Mouse (Mus musculus): Measurements from ENCODE around the gene Tmem117.

The Tmem117 gene

DNA sequence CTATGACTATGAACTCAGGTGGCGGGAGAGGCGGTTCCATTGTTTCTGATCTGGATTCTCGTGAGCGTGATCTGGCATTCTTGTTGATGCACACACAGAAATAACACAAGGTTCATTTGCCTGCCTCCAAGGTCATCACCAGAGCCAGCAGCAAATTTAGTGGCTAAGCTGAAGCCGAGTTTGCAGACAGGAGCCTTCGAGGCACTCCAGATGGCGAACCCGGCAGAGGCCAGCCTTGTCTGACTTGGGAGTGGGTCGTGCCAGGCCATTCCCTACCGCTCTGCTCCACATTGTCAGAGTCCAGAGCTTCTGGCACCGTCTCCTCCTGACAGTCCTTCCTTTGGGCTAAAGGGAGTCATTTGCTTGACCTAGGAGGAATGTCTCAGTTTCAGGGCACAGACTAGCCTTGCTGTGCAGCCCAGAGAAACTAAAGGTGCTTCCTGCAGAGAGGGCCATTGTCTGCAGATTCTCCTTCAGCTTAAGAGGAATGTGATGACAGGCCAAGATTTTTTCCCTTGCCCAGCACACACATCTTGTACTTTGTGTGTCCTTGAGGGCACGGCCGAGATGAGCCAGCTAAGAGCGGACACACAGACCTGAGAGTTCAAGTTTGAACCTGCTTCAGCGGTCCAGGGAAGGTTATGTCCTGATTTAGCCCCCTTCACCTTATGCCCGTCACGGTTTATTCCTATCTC is 20.2 kb downstream of the Tmem117 start:
- peak; percentile 91 for DNase-seq

DNA sequence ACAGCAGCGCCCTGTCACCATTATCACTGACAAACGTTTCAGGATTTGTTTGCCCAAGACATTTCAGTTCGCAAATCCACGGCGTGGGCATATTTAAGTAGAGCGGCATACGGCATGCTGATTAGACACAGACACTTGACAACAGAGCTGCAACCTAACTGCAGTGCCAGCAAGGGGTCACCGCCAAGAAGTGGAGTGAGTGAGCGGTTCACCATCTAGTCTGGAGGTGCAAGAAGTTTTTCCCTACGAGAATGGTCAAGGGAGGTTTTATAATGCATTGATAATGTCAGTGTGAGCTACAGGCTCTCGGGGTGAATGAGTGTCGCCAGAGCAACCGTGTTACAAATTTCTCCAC is 20.7 kb downstream of the Tmem117 start:
- DNase-seq: no peak

DNA sequence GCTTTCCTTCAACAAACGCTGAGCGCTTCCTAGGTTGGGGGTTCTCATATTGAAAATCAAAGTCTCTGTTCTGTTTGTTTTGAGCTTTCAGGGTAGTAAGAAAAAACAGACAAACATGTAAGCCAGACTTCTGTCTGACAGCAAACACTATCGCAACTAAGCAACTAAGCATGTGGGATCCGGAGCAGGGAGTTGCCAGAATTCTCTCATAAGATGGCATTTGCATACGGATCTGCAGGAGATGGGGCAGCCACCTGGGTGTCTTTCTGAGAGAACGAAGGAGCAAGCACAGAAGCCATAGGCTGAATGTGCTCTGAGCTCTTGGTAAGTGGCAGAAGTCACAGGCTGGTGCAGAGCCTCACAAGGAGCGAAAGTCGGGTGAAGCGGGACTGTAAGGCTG is 22.3 kb downstream of the Tmem117 start:
- no peak for DNase-seq

DNA sequence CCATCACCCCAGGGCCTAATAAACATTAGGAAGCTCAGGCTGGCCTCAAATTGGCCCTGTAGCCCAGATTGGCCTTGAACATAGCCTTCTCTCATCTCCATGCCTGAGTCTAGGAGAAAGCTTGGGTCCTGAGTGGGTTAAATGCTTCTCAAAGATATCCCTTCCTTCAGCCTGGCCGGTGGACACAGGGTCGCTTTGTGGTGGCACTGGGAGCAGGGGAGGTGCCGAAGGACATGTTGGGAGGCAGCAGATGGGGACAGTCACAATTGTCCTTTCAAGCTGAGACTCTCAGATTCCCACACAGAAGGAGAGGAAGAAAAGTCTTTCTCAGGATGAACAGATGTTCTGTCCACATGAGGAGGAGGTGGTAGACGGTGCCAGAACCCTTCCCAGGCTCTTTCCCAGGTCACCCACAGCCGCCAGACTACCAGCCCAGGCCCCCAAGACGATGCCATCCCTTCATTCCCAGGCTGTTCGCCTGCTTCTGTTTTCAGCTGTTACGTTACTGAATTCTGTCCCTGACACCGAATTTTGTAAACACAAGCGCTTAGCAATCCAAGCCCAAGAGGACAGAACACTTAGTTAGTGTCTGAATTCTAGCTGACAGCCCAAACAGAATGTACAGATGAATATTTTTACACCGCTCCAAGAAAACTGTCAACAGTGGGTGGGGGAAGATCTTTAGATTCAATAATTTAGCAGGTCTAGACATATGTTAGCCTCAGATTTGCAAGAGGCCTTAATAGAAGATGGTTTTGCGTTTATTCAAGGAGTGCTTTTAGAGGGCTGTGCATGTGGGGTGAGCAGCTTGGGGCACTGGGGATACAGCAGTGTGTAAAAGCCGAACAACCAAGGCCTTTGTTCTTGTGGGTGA is 23.2 kb downstream of the Tmem117 start:
- DNase-seq: peak; percentile 52

DNA sequence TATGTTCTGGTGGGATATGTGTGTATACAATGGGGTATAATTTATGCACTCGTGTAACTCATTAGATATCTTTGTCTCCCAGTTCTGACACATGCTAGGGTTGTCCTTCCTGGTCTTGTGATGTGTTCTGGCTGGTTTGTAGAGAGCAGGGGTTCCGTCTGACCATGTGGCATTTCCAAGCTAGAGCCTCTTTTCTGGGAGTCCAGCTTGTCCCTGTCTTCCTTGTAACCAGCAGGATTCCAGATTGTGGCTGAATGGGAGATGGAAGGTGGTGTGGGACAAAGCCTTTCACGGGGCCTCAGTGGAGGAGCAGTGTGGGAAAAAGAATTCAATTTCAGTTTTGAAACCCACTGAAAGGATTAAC is 23.8 kb downstream of the Tmem117 start:
- peak; percentile 21 for DNase-seq

DNA sequence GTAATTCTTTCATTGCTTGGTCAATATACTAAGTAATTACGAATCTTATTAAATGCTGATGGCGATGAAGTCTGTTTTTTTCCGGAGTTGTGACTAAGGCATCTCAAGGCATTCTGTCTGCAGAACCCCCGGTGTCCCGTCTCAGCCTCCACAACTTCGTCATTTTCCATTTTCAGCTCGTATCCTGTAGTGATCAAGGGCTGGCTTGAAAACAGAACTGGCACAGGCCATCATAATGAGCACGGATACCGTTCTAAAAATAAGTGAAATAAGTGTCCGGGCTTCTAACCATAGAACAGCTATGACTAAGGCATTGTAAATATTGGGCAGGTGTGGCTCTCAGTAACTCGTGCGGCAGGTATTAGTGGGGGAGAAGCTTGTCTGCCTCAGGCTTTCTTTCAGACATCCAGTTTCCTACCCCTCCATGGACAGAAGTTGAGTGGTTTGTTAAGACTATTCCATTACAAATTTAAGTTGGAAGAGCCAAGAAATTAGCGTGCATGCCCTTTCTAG is 26.8 kb downstream of the Tmem117 start:
- DNase-seq: peak; percentile 64

DNA sequence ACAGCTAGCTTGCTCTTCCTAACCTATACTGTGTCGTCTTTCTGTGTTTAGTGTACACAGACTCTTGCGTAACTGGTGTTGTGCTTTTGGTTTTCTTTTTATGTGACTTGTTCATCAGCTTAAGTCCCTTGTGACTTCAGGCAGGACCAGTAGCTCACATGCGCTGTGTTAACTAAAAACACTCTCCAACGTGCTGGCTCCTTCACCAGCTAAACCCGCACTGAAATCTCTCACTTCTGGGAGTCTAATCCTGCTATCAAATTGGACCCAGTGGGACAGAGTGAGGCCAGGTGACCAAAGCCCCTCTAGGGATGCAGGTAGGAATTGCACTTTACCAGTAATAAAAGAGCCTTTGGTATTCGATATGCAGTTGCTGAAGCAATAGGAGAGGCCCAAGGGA is 28.9 kb downstream of the Tmem117 start:
- no peak for DNase-seq

DNA sequence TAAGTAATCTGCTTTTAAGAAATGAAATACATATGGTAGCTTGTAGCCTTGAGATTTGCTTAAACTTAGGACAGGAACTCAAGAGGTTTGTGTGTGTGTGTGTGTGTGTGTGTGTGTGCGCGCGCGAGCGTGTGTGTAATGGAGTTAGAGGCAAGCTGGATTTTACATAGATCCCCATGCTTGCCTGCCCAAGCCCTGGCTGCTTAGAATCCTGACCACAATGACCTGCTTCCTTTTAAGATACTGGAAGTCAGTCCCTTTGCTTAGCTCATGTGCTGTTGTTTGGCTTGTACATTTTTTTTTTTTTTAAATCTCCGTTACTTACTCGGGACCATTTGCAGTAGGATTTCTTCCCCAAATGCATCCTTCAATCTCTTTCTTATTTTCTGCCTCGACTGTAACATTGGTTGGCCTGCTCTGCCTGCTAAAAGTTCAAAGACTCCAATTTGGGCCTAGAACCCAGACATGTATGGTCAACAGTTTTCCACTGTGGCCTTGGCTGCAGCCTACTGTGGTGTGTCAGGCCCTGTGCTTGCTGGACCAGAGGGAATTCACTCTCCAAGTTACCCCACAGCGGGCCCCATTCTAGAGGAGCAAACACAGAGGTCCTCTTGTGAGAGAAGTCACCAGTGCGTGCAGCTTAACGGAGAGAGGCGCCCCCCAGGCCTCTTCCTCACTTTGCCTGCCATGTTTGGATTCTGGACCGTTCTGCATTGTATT is 29.5 kb downstream of the Tmem117 start:
- peak; percentile 68 for DNase-seq

DNA sequence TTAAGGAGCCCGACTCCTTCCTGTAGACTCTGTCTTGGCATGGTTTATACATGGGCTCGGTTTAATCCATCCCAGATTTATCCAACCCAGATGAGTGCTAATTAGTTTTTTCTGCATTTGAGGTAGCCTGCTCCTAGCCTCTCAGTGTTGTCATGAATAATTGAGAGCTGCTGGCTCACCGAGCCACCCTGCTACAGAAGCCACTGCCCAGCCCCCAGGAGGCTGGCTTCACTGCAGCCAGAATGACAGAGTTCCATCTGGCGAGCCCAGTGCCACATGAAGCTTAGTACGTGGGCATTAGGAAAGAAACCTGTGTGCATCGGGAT is 30.0 kb downstream of the Tmem117 start:
- DNase-seq: peak; percentile 66

DNA sequence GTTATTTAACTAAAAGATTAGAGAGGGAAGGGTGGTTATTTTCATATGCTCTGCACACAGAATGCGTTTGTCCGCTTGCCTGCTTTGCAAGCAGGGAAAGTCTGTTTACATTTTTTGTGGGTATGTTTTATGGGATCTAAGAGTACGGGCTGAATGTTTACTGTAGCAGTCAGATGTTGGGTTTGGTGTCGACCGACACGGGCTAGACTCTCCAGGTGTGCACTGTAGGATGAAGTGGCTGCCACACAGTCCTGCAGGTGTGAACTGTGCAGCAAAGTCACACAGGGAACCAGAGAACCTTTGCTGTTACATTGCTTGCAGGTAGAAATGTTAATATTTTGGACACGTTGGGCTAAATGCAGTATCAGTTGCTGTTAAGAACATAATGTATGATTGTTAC is 31.9 kb downstream of the Tmem117 start:
- DNase-seq: no peak

DNA sequence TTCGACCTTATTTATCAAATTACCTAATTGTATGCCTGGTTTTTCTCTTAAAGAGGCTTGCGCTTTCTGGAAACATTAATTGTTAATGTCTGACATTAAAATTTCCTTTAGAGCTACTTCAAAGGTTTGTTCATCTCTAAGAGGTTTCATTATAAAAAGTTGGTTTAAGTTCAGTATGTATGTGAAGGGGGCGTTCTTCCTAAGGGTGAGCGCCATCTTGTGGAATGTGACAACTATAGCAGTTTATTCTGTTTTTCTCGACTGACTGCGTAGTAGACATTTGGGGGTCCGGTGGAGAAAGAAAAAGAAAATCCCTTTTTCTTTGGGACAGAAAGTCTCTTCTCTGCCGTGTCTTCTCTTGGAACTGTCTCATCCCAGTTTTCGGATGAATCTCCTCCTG is 32.4 kb downstream of the Tmem117 start:
- no peak for DNase-seq

DNA sequence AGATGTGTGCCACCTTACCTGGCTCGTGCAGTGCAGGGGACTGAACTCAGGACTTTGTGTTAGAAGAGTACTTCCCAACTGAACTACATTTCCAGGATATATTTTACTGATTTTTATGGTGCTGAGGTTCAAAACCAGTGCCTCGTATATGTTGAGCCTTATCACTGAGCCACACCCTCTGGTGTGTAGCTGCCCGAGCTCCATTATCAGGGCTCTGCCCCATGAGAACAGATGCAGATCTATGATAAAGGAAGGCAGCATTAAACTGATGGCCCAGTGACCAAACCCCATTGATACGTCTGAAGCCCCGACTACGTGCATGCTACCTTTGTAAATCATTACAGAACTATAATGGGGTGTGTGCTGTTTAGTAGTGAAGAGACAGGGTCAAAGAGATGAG is 35.6 kb downstream of the Tmem117 start:
- DNase-seq: no peak

DNA sequence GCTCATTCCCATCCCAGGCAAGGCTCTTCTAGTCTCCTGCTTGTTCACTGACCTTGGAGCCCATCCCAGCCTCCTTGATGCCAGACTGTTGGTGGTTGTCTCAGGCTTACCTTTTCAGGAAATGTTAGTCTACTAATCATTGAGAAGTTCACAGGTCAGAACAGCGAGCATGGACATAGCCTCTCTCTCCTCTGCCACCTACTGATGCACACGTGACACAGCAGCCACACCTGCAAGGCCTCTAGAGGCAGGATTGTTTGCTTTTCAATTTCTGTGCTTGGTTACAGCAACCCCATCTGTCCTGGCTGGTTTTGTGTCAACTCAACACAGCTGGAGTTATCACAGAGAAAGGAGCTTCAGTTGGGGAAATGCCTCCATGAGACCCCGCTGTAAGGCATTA is 52.1 kb downstream of the Tmem117 start:
- DNase-seq: no peak

DNA sequence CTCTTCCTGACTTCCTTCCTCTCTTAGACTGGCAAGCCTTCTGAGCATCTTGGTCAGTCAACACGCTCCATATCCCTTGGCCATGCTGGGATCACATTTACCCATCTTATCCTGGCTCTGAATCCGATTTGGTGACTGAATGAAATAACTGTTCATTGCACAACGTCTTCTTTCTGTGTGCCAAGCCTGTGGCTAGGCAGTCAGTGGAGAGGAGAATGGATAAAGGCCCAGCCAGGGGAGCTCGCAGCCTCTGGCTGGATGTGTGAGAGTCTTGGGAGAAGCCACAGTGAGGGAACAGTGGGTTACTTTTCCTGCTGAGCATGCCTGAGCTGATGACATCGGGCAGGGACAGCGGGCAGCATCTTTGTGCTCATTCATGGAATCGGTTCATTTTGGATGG is 55.2 kb downstream of the Tmem117 start:
- DNase-seq: no peak

DNA sequence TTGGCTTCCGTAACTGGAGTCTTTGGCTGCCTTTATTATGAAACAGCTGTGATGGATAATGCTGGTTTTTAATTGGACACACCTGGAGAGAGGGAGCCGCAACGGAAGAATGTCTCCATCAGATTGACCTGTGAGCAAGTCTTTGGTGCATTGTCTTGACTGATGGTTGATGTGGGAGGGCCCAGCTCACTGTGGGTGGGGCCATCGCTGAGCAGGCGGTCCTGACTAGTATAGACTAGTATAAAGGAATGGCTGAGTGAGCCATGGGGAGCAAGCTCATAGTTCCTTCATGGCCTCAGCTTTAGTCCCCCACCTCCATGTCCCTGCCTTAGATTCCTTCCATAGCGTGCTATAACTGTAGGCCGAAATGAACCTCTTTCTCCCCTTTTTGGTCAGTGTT is 58.1 kb downstream of the Tmem117 start:
- no peak for DNase-seq

DNA sequence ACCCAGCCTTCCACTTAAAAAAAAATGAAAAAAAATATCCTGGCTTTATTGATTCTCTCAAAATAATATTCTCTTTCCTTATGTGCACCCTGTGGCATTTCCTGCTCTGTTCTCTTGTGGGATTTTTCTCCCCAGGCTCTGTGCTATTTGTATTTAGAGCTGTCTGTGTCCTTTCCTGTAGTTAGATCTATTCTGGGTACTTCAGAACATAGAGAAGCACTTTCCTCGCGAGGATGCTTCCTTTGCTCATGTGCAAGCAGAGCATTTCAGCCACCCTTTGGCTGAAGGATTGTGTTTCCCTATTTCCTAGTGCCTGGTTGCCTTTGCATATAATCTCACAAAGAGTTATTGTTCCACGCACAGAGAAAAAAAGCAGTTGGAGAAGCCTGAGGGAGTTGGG is 58.6 kb downstream of the Tmem117 start:
- DNase-seq: no peak

DNA sequence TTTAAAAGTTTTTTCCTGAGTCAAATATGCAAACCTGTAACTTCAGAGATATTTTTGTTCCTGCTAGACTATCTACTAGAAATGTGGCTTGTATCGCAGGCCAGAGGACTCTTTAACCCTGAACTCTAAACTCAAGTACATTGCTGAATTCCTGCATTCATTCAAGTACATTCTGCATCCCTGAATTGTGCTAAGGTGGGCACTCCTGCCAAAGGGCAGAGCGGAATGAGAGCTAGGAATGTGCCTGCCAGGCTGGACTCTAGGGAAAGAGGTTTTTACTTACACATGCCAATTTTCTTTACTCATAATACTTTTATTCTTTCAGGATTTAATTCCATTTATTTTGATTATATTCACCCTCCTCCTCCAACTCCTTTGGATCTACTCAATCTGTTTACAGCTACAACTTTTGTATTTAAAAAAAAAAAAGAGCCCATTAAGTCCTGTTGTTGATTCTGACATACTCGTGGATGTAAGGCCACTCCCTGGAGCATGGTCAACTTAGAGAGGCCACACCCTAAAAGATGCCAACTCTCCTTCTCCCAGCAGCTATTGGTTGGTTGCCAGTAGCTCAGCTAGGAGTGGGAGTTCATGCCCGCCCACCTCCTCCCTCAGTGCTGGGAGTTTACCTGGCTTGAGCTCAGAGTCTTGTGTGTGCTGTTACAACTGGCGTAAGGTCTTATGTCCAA is 60.3 kb downstream of the Tmem117 start:
- DNase-seq: no peak

DNA sequence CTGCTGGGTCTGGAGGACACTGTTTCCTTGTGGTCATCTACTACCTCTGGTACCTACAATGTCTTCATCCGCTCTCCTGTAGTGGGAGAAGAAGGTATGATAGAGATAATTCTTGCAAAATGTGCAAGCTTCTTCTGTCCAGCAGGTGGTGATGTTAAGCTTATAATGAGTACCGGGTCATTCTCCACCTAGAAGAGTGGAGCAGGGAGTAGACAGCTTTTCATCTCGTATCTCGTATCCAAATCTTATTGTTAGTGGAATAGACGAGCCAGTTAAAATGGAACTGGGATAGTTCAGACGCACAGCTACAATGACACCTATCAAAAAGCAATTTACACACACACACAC is 60.8 kb downstream of the Tmem117 start:
- no peak for DNase-seq

DNA sequence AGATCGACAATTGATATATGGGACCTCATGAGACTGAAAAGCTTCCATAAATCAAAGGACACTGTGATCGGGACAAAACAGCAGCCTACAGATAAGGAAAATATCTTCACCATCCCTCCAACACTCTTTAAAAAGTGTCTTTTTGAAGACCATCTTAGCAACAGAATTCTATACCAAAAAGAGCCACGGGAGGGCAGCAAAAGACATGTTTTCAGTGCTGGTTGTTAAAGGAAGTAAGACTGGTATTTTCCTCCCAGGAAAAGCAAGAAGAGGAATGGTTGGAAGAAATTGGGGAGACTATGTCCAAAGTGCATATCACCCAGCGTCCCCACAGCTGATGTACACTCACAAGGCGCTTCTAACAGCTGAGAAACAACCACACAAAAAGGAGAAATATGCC is 93.7 kb downstream of the Tmem117 start:
- DNase-seq: peak; percentile 83

DNA sequence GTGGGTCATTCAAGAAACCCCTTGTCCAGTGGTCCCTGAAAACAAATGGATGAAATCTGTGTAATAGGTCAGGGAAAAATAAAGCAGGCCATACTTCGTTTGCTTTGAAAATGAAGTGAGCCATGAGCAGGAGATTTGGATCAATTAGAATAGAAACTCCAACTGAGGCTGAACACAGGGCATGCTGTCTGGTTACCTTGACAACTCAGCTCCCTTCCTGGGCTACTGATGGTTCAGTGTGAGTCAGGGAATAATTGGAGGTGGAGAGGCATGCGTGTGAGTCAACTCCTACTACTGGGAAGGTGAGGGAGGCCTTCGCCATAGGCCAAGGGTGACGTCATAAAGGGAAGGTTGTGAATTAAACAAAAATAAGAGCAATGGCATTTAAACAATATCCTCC is 103.1 kb downstream of the Tmem117 start:
- DNase-seq: no peak

DNA sequence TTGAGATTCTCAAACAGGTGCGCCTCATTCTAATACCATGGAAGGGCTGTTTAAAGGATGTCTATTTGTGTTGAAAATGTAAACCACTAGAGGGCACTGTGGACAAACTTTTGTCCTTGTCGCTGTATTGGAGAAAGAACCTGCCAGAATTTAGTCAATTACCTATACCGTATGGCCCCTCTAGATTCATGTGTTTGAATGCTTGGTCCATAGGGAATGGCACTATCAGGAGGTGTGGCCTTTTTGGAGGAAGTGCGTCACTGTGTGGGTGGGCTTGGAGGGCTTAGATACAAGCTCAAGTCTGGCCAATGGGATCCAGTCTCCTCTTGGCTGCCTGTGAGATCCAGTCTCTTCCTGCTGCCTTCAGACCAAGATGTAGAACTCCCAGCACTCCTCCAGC is 140.2 kb downstream of the Tmem117 start:
- no peak for DNase-seq

DNA sequence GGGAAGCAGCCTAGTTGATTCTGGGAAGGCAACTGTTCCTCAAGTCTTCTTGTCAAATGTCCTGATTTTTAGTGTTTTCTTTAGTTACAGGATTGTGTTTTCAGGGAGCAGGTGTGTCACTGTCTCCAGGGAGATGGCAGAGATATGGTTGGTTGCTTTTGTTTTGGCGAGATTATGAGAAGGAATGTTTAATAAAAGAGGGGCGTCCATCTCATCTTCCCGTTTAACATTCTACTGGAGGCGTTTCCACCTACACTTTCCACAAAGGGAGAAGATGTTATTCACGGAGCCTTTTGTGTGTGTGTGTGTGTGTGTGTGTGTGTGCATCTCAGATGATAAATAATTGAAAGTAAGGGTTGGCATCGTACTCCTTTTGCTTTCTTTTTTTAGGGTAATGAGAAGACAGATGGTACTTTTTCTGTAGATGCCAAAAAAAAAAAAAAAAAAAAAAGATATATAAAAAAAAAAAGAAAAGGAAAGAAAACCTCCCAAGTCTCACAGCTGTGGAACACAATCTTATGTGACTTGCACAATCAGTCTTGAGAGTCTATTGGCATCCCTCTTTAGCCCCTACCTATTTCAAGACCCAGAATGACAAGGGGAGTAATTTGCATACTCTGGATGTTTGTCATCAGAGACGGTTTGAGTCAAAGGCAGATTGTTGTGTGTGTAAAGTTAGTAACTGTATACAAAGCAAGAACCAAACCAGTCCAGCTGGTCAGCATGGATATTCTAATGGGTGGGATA is 142.0 kb downstream of the Tmem117 start:
- DNase-seq: no peak

DNA sequence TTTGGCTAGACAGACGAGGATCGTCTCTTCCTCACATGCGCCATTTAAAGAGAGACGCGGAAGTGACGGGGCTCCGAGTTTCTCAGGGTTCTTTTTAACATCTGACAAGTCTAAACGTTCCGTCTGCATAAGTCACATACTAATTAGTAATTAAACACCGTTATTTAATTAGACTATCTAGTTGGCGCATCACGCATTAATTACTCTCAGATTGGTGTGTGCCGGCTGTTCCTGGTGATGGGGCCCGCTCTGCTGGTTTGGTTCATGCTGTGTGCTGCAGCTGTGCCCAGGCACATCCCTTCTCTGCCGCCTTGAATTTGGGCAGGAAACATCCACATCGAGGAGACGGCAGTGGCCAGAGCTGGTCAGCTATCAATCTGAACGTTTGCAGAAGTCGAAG is 142.7 kb downstream of the Tmem117 start:
- no peak for DNase-seq

Data from heart, adult 11 months (tissue).